Mouse (Mus musculus) right cerebral cortex, postnatal 25 days (tissue): ENCODE data around the gene Hoxb5.

ENCODE experiments used
- DNase-seq: peaks from one replicate; pipeline ENCODE4 v3.0.0; 2022

Hoxb5 gene

GRCm38 (mm10) chr11:96288455-96289221 is 14.5 kb upstream of the Hoxb5 start:
- DNase-seq = no peak

- DNase-seq = no peak
Measured at GRCm38 (mm10) chr11:96289293-96289692, 13.8 kb upstream of the Hoxb5 start.

- no peak for DNase-seq
Measured at GRCm38 (mm10) chr11:96289837-96290236, 13.3 kb upstream of the Hoxb5 start.

GRCm38 (mm10) chr11:96290705-96291355 is 12.3 kb upstream of the Hoxb5 start:
- DNase-seq = no peak

GRCm38 (mm10) chr11:96291681-96292564 is 11.2 kb upstream of the Hoxb5 start, which contains the start of gene Hoxb6:
TSS of gene Hoxb6 (plus strand) at chr11:96292476.
- no peak for DNase-seq

GRCm38 (mm10) chr11:96292565-96293301 is 10.4 kb upstream of the Hoxb5 start:
- no peak for DNase-seq

GRCm38 (mm10) chr11:96293302-96293921 is 9.7 kb upstream of the Hoxb5 start:
- DNase-seq = no peak

GRCm38 (mm10) chr11:96294245-96295091 is 8.7 kb upstream of the Hoxb5 start:
- no peak for DNase-seq

- no peak for DNase-seq
Measured at GRCm38 (mm10) chr11:96295092-96295835, 7.9 kb upstream of the Hoxb5 start.

GRCm38 (mm10) chr11:96296997-96297396 is 6.1 kb upstream of the Hoxb5 start:
- DNase-seq = no peak

- no peak for DNase-seq
Measured at GRCm38 (mm10) chr11:96297428-96297827, 5.7 kb upstream of the Hoxb5 start.

- no peak for DNase-seq
Measured at GRCm38 (mm10) chr11:96297968-96298635, 5.0 kb upstream of the Hoxb5 start.

- DNase-seq = no peak
Measured at GRCm38 (mm10) chr11:96298895-96299667, 4.1 kb upstream of the Hoxb5 start.

GRCm38 (mm10) chr11:96299781-96300180 is 3.4 kb upstream of the Hoxb5 start:
- DNase-seq = no peak

- DNase-seq = no peak
Measured at GRCm38 (mm10) chr11:96300354-96301063, 2.6 kb upstream of the Hoxb5 start.

GRCm38 (mm10) chr11:96301064-96301431 is 2.1 kb upstream of the Hoxb5 start:
- DNase-seq = no peak

GRCm38 (mm10) chr11:96301837-96302236 is 1.3 kb upstream of the Hoxb5 start:
- DNase-seq = no peak

GRCm38 (mm10) chr11:96302381-96303150 is 570 bp upstream of the Hoxb5 start:
- DNase-seq = no peak
